Comparison of ENCODE assay signal across 10 mouse cellular contexts in the genomic region with DNA sequence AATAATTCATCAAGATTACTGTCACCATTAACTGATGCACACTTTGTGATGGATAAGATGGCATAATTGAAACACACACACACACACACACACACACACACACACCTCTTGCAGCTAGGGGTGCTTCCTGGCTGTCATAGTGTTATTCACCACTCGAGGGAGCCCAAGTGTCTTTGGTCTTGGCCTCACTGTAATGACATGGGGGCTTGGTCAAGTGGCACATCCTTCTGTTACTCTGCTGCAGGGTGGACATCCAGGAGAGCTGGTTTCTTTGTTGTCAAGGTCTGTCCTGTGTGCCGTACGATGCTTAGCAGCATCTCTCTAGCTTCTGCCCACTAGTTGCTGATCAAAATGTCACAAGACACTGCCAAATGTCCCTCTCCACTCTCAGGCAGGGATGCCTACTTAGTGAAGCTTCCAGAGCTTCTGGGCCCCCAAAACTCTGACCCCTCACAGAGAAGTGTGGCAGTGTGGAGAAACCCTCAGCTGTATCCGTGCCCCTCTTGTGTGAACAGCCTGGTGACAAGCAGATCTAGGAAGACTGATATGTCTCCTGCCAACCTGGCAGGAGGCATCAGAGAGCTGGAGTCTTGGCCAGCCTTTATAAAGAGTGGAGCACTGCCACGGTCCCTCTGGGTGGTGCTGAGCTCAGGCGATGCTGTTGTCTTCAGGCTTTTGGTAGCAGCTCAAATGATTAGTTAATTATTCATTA.
DNase-seq lines count a peak whose midpoint lies in the region; ATAC-seq and TF ChIP-seq lines count a peak whose summit lies in the region.
"Had no signal": no experiment of that assay in that cellular context is flagged by ENCODE, and none has a peak within 500 bp of the region (broad histone marks: within the 10 kb centered on the region; RNA-seq: fewer than 3 reads in every experiment).

No protein-coding gene starts in this region.

- no peak overlapping the region for H3K4me2 ChIP-seq in lung, embryonic 14.5 days
- no peak overlapping the region for H3K4me2 ChIP-seq in forebrain, embryonic 16.5 days (ENCODE audit: low read length)
- H3K4me2 ChIP-seq in midbrain, embryonic 14.5 days (ENCODE audit: low read length) = no peak overlapping the region
- H3K4me2 ChIP-seq: liver, embryonic 13.5 days had no signal

- peak; percentile 47; the same call in 1 of the 2 replicates for ATAC-seq in lung, embryonic 14.5 days (ENCODE audit: insufficient read depth)
- peak; percentile 83 for ATAC-seq in forebrain, embryonic 16.5 days
- ATAC-seq in midbrain, embryonic 14.5 days (ENCODE audit: low FRiP score, low TSS enrichment) = peak; percentile 67

- DNase-seq in lung, embryonic 14.5 days = peak; percentile 73
- DNase-seq in lung, postnatal 25 days (ENCODE audit: low spot score) = no peak
- DNase-seq in cerebellum, adult 11 months = peak; percentile 44
- peak; percentile 19 to 62 for DNase-seq in layer of hippocampus, adult 18-20 months (ENCODE audit: low spot score in 2 of 2)
- DNase-seq in midbrain, embryonic 14.5 days = peak; percentile 77
- no peak for DNase-seq in adrenal gland, adult 8-10 months
- no peak for DNase-seq in urinary bladder, postnatal 14 days (ENCODE audit: low spot score)
- DNase-seq: liver, embryonic 13.5 days had no signal

- H3K9me3 ChIP-seq in lung, embryonic 14.5 days (ENCODE audit: low read depth, low read length) = no peaks in the 10 kb centered on the region
- H3K9me3 ChIP-seq in forebrain, embryonic 16.5 days (ENCODE audit: control insufficient read depth, low read length) = no peaks in the 10 kb centered on the region
- H3K9me3 ChIP-seq in midbrain, embryonic 14.5 days (ENCODE audit: control insufficient read depth, low read length) = no peaks in the 10 kb centered on the region
- H3K9me3 ChIP-seq: liver, embryonic 13.5 days had no signal

- H3K27me3 ChIP-seq in lung, embryonic 14.5 days (ENCODE audit: insufficient read depth, low read length) = no peaks in the 10 kb centered on the region
- H3K27me3 ChIP-seq in forebrain, embryonic 16.5 days (replicated peaks; ENCODE audit: control insufficient read depth, insufficient read depth, low read length) = no peaks in the 10 kb centered on the region
- H3K27me3 ChIP-seq in midbrain, embryonic 14.5 days (ENCODE audit: control insufficient read depth, insufficient read depth, low read length) = no peaks in the 10 kb centered on the region
- H3K27me3 ChIP-seq: liver, embryonic 13.5 days had no signal

- peak; percentile 87 for TF ChIP-seq CTCF in lung, embryonic 14.5 days (IDR thresholded peaks at IDR 0.05; ENCODE audit: low read depth)

- H3K9ac ChIP-seq in lung, embryonic 14.5 days = no peak overlapping the region
- no peak overlapping the region for H3K9ac ChIP-seq in forebrain, embryonic 16.5 days (replicated peaks; ENCODE audit: low read depth, low read length)
- no peak overlapping the region for H3K9ac ChIP-seq in midbrain, embryonic 14.5 days (replicated peaks; ENCODE audit: low read length)
- H3K9ac ChIP-seq: liver, embryonic 13.5 days had no signal

- no peak overlapping the region for H3K27ac ChIP-seq in lung, embryonic 14.5 days (ENCODE audit: low read depth)
- H3K27ac ChIP-seq in forebrain, embryonic 16.5 days (ENCODE audit: low read length) = peak overlapping the region; percentile 53
- H3K27ac ChIP-seq in midbrain, embryonic 14.5 days (replicated peaks; ENCODE audit: low read depth, low read length) = no peak overlapping the region
- H3K27ac ChIP-seq: liver, embryonic 13.5 days had no signal

- no peaks in the 10 kb centered on the region for H3K36me3 ChIP-seq in lung, embryonic 14.5 days (ENCODE audit: insufficient read depth)
- no peaks in the 10 kb centered on the region for H3K36me3 ChIP-seq in forebrain, embryonic 16.5 days (ENCODE audit: control insufficient read depth, insufficient read depth)
- no peaks in the 10 kb centered on the region for H3K36me3 ChIP-seq in midbrain, embryonic 14.5 days (ENCODE audit: control insufficient read depth, insufficient read depth, low read length)
- H3K36me3 ChIP-seq: liver, embryonic 13.5 days had no signal

- WGBS in lung, embryonic 14.5 days = 53% methylated on average over 6 of the region's 6 CpGs
- 38% methylated on average over 6 of the region's 6 CpGs for WGBS in forebrain, embryonic 16.5 days
- WGBS in midbrain, embryonic 14.5 days = 48% methylated on average over 6 of the region's 6 CpGs

- H3K4me1 ChIP-seq in lung, embryonic 14.5 days (ENCODE audit: insufficient read depth) = no peaks in the 10 kb centered on the region
- H3K4me1 ChIP-seq in forebrain, embryonic 16.5 days (replicated peaks; ENCODE audit: control insufficient read depth, insufficient read depth, low read length) = peaks cover 10% of the 10 kb centered on the region
- peaks cover 9% of the 10 kb centered on the region; the same call in 1 of the 2 replicates for H3K4me1 ChIP-seq in midbrain, embryonic 14.5 days (ENCODE audit: control insufficient read depth, insufficient read depth, low read length)
- H3K4me1 ChIP-seq: liver, embryonic 13.5 days had no signal

- no peak overlapping the region for H3K4me3 ChIP-seq in lung, embryonic 14.5 days (ENCODE audit: low read depth, low read length)
- H3K4me3 ChIP-seq in forebrain, embryonic 16.5 days (replicated peaks; ENCODE audit: low read length) = no peak overlapping the region
- no peak overlapping the region for H3K4me3 ChIP-seq in midbrain, embryonic 14.5 days (replicated peaks; ENCODE audit: low read depth, low read length)
- H3K4me3 ChIP-seq: erythroblast, embryonic 14.5 days; liver, embryonic 13.5 days had no signal

Comparison
In these comparisons a context has a peak if more than half of its experiments do, and no peak if none do; other contexts are left out.
1. DNase-seq: peak in lung, embryonic 14.5 days (single experiment), cerebellum, adult 11 months (single experiment), layer of hippocampus, adult 18-20 months (2 of 2) and midbrain, embryonic 14.5 days (single experiment); none in lung, postnatal 25 days (single experiment), adrenal gland, adult 8-10 months (single experiment) and urinary bladder, postnatal 14 days (single experiment).
2. Peak in every context shown above with its lines, with median percentiles within 50 percentile points of each other: ATAC-seq.